Mouse (Mus musculus): ENCODE results near the gene Cd207.

The Cd207 gene

GRCm38 (mm10) chr6:83677757-83678156, at the start of gene Cd207:
TSS of gene Cd207 (minus strand) at chr6:83677857.
- no peak for DNase-seq

- DNase-seq: peak; percentile 62
These were observed 49.5 kb upstream of the Cd207 start for GRCm38 (mm10) chr6:83727178-83727577.

GRCm38 (mm10) chr6:83722526-83722925, 44.9 kb upstream of the Cd207 start:
- peak; percentile 63 for DNase-seq

GRCm38 (mm10) chr6:83717026-83717425, 39.4 kb upstream of the Cd207 start:
- no peak for DNase-seq

- DNase-seq: peak; percentile 59
These were observed 38.0 kb upstream of the Cd207 start for GRCm38 (mm10) chr6:83715461-83716196.

- DNase-seq: peak; percentile 64
These were observed 36.8 kb upstream of the Cd207 start for GRCm38 (mm10) chr6:83714221-83715123.

- DNase-seq: no peak
These were observed 35.8 kb upstream of the Cd207 start for GRCm38 (mm10) chr6:83713271-83714136.

- peak; percentile 69 for DNase-seq
These were observed 34.2 kb upstream of the Cd207 start for GRCm38 (mm10) chr6:83711725-83712475.

GRCm38 (mm10) chr6:83711067-83711675, 33.5 kb upstream of the Cd207 start, which contains the start of gene Vax2:
TSS of gene Vax2 (plus strand) at chr6:83711264.
- peak; percentile 98 for DNase-seq

GRCm38 (mm10) chr6:83710361-83711066, 32.9 kb upstream of the Cd207 start:
- DNase-seq: no peak

GRCm38 (mm10) chr6:83707738-83708510, 30.3 kb upstream of the Cd207 start:
- no peak for DNase-seq

- no peak for DNase-seq
These were observed 27.0 kb upstream of the Cd207 start for GRCm38 (mm10) chr6:83704701-83705100.

- no peak for DNase-seq
These were observed 26.6 kb upstream of the Cd207 start for GRCm38 (mm10) chr6:83704294-83704693.

GRCm38 (mm10) chr6:83703722-83704078, 26.0 kb upstream of the Cd207 start:
- DNase-seq: no peak

- DNase-seq: peak; percentile 61
These were observed 25.5 kb upstream of the Cd207 start for GRCm38 (mm10) chr6:83703000-83703721.

- DNase-seq: peak; percentile 60
These were observed 24.7 kb upstream of the Cd207 start for GRCm38 (mm10) chr6:83702146-83702999.

- DNase-seq: no peak
These were observed 23.3 kb upstream of the Cd207 start for GRCm38 (mm10) chr6:83701001-83701400.

GRCm38 (mm10) chr6:83699971-83700370, 22.3 kb upstream of the Cd207 start:
- no peak for DNase-seq
